Mouse (Mus musculus) ES-CJ7 (cell line): ENCODE data around the gene Cacna2d3.
A peak's percentile ranks its signal among the peaks of the same experiment; 100 is the strongest.

ENCODE experiments used
- DNase-seq: peaks from one replicate; pipeline ENCODE4 v3.0.0; 2011; ENCODE audit warnings: low read depth, low spot score

Gene Cacna2d3

GRCm38 (mm10) chr14:29496552-29496951 is 225.1 kb downstream of the Cacna2d3 start:
- no peak for DNase-seq

GRCm38 (mm10) chr14:29491786-29492185 is 229.9 kb downstream of the Cacna2d3 start:
- no peak for DNase-seq

GRCm38 (mm10) chr14:29485416-29485815 is 236.2 kb downstream of the Cacna2d3 start:
- DNase-seq, result no peak

GRCm38 (mm10) chr14:29478403-29478983 is 243.2 kb downstream of the Cacna2d3 start:
- DNase-seq, result no peak

- DNase-seq, result no peak
Measured at GRCm38 (mm10) chr14:29464277-29464676, 257.4 kb downstream of the Cacna2d3 start.

GRCm38 (mm10) chr14:29449203-29449602 is 272.5 kb downstream of the Cacna2d3 start:
- no peak for DNase-seq

- DNase-seq, result peak; percentile 45
Measured at GRCm38 (mm10) chr14:29443091-29444026, 278.3 kb downstream of the Cacna2d3 start.

GRCm38 (mm10) chr14:29442476-29442875 is 279.2 kb downstream of the Cacna2d3 start:
- DNase-seq, result no peak

- no peak for DNase-seq
Measured at GRCm38 (mm10) chr14:29438666-29439065, 283.0 kb downstream of the Cacna2d3 start.

- no peak for DNase-seq
Measured at GRCm38 (mm10) chr14:29438251-29438650, 283.4 kb downstream of the Cacna2d3 start.

GRCm38 (mm10) chr14:29435203-29435602 is 286.5 kb downstream of the Cacna2d3 start:
- no peak for DNase-seq

GRCm38 (mm10) chr14:29433716-29434115 is 287.9 kb downstream of the Cacna2d3 start:
- no peak for DNase-seq

GRCm38 (mm10) chr14:29433076-29433714 is 288.5 kb downstream of the Cacna2d3 start:
- peak; percentile 44 for DNase-seq

- no peak for DNase-seq
Measured at GRCm38 (mm10) chr14:29429788-29430187, 291.9 kb downstream of the Cacna2d3 start.

- DNase-seq, result no peak
Measured at GRCm38 (mm10) chr14:29425666-29426065, 296.0 kb downstream of the Cacna2d3 start.

GRCm38 (mm10) chr14:29425208-29425607 is 296.5 kb downstream of the Cacna2d3 start:
- DNase-seq, result no peak

GRCm38 (mm10) chr14:29405878-29406165 is 315.8 kb downstream of the Cacna2d3 start:
- DNase-seq, result no peak

GRCm38 (mm10) chr14:29405125-29405877 is 316.4 kb downstream of the Cacna2d3 start:
- DNase-seq, result no peak

- DNase-seq, result no peak
Measured at GRCm38 (mm10) chr14:29403849-29404808, 317.5 kb downstream of the Cacna2d3 start.

GRCm38 (mm10) chr14:29402471-29402870 is 319.2 kb downstream of the Cacna2d3 start:
- DNase-seq, result no peak

GRCm38 (mm10) chr14:29393786-29394185 is 327.9 kb downstream of the Cacna2d3 start:
- DNase-seq, result no peak
